Mouse (Mus musculus) cerebellum, adult 2 months (tissue): Measurements from ENCODE around the gene Zar1.

Experiments used
- CTCF ChIP-seq: fragments of 200-500 bp; IDR thresholded peaks from 2 replicates; pipeline ENCODE4 v1.5.1; 2011; ENCODE audit warnings: low read depth, mild to moderate bottlenecking, control low read depth, low read length, moderate library complexity, borderline replicate concordance; ENCODE audit not compliant: insufficient read depth
- POLR2A ChIP-seq: fragments of 200-500 bp; IDR thresholded peaks from 2 replicates; pipeline ENCODE4 v1.6.1; 2011; ENCODE audit warnings: low read length, control low read depth, borderline replicate concordance; ENCODE audit not compliant: insufficient read depth

- TF ChIP-seq CTCF, result no peak; the same call in 1 of the 2 replicates
- TF ChIP-seq POLR2A, result no peak
These were observed 20.0 kb upstream of the Zar1 start for GRCm38 (mm10) chr5:72601006-72601405.
